Mouse (Mus musculus): ENCODE results near the gene 4933428G20Rik.

GRCm38 (mm10) chr11:97463991-97464390 lies 36.1 kb downstream of the 4933428G20Rik start:
- no peak for TF ChIP-seq CTCF (IDR thresholded peaks at IDR 0.05; ENCODE audit: insufficient read depth, low read length)
- no peak for TF ChIP-seq POLR2A (IDR thresholded peaks at IDR 0.05; ENCODE audit: borderline replicate concordance, extremely low read depth, low read depth, low read length)

Data from lung, adult 2 months (tissue).